Mouse (Mus musculus) cerebellum, adult 2 months (tissue): ENCODE results near the gene Olfr635.

Experiments used
- CTCF ChIP-seq: fragments of 200-500 bp; IDR thresholded peaks from 2 replicates; pipeline ENCODE4 v1.5.1; 2011; ENCODE audit warnings: low read depth, mild to moderate bottlenecking, control low read depth, low read length, moderate library complexity, borderline replicate concordance; ENCODE audit not compliant: insufficient read depth
- POLR2A ChIP-seq: fragments of 200-500 bp; IDR thresholded peaks from 2 replicates; pipeline ENCODE4 v1.6.1; 2011; ENCODE audit warnings: low read length, control low read depth, borderline replicate concordance; ENCODE audit not compliant: insufficient read depth

DNA sequence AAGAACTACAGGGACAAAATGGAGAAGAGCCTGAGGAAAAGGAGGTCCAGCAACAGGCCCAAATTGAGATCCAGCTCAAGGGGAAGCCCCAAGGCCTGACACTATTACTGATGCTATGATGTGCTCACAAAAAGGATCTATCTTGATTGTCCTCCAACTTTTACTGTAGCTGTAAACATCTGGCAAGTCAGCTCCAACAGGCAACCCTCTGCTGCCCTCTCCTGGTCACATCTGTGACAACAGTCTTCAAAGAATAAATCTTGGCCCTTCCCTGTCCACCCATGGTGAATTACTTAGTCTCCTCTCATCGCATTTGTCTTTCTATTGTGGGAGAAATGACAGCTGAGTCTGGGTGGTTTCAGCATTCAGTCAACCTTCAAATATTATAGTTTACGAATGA, 28.2 kb upstream of the Olfr635 start:
- TF ChIP-seq POLR2A (no peak), CTCF (no peak)
